Mouse (Mus musculus) liver, embryonic 12.5 days (tissue): ENCODE measurements at regions not wholly inside any gene's neighbourhood (a gene's known extent, or its start where the extent isn't known, plus 50 kb on each side); places are given as distances from the start of the nearest gene placed in this dataset.

Source experiments
- ATAC-seq: fragments of 200-750 bp; cut with Nextera tagmentation; 2 replicates; pipeline ENCODE4 v1.8.0; 2017; ENCODE audit warnings: moderate number of reproducible peaks, mild to moderate bottlenecking, moderate library complexity
- H3K27ac ChIP-seq: fragments of 300-500 bp; sonication (generic); 2 replicates; pipeline ENCODE4 v1.5.1; 2016; ENCODE audit warnings: mild to moderate bottlenecking
- H3K27me3 ChIP-seq: fragments of 300-500 bp; sonication (generic); replicated peaks from 2 replicates; pipeline ENCODE4 v1.6.1; 2016; ENCODE audit warnings: mild to moderate bottlenecking, moderate library complexity
- H3K36me3 ChIP-seq: fragments of 300-500 bp; sonication (generic); 2 replicates; pipeline ENCODE4 v1.6.1; 2016; ENCODE audit warnings: mild to moderate bottlenecking, moderate library complexity
- H3K4me1 ChIP-seq: fragments of 300-500 bp; sonication (generic); 2 replicates; pipeline ENCODE4 v1.6.1; 2016
- H3K4me2 ChIP-seq: fragments of 300-500 bp; sonication (generic); 2 replicates; pipeline ENCODE4 v1.6.1; 2016; ENCODE audit warnings: mild to moderate bottlenecking, moderate library complexity
- H3K4me3 ChIP-seq: fragments of 300-500 bp; sonication (generic); 2 replicates; pipeline ENCODE4 v1.5.1; 2016; ENCODE audit warnings: mild to moderate bottlenecking, moderate library complexity
- H3K9ac ChIP-seq: fragments of 300-500 bp; sonication (generic); 2 replicates; pipeline ENCODE4 v1.6.1; 2016; ENCODE audit warnings: mild to moderate bottlenecking, moderate library complexity
- H3K9me3 ChIP-seq: fragments of 300-500 bp; sonication (generic); replicated peaks from 2 replicates; pipeline ENCODE4 v1.6.1; 2016; ENCODE audit warnings: mild to moderate bottlenecking, moderate library complexity
- WGBS: fragments of 180-500 bp; shearing (Covaris S2); methylation state at CpG from one replicate; pipeline ENCODE4 v1.1.7; 2016; ENCODE audit not compliant: insufficient replicate concordance; 5-methylcytosine and 5-hydroxymethylcytosine counted together

- Histone ChIP-seq H3K27me3 (no peaks in the 10 kb centered on the region), H3K9me3 (peaks cover 7% of the 10 kb centered on the region; the same call in 1 of the 2 replicates), H3K4me3 (no peak overlapping the region), H3K4me1 (no peaks in the 10 kb centered on the region), H3K9ac (no peak overlapping the region), H3K36me3 (no peaks in the 10 kb centered on the region), H3K4me2 (no peak overlapping the region), H3K27ac (no peak overlapping the region)
- 65% methylated on average over 1 of the region's 1 CpGs for WGBS
- ATAC-seq: no peak
These were observed 193.7 kb downstream of the Xxylt1 start for GRCm38 (mm10) chr16:30887536-30887935.

- no peaks in the 10 kb centered on the region for H3K27me3 ChIP-seq
- no peaks in the 10 kb centered on the region for H3K4me1 ChIP-seq
- H3K9me3 ChIP-seq: peaks cover 7% of the 10 kb centered on the region; the same call in 1 of the 2 replicates
- no peaks in the 10 kb centered on the region for H3K36me3 ChIP-seq
- no peak overlapping the region for H3K4me2 ChIP-seq
- WGBS: 74% methylated on average over 3 of the region's 3 CpGs
- no peak overlapping the region for H3K27ac ChIP-seq
- no peak overlapping the region for H3K9ac ChIP-seq
- ATAC-seq: no peak
- no peak overlapping the region for H3K4me3 ChIP-seq
These were observed 192.5 kb downstream of the Xxylt1 start for GRCm38 (mm10) chr16:30888556-30889323.

GRCm38 (mm10) chr16:30892606-30893005 is 188.6 kb downstream of the Xxylt1 start:
- no peaks in the 10 kb centered on the region for H3K4me1 ChIP-seq
- no peak overlapping the region for H3K27ac ChIP-seq
- H3K36me3 ChIP-seq: no peaks in the 10 kb centered on the region
- H3K4me2 ChIP-seq: no peak overlapping the region
- no peaks in the 10 kb centered on the region for H3K27me3 ChIP-seq
- no peak overlapping the region for H3K9ac ChIP-seq
- ATAC-seq: no peak
- no peak overlapping the region for H3K4me3 ChIP-seq
- WGBS: 81% methylated on average over 6 of the region's 6 CpGs
- peaks cover 7% of the 10 kb centered on the region; the same call in 1 of the 2 replicates for H3K9me3 ChIP-seq

GRCm38 (mm10) chr16:30894086-30894485 is 187.1 kb downstream of the Xxylt1 start:
- H3K4me2 ChIP-seq: no peak overlapping the region

GRCm38 (mm10) chr16:30895021-30895420 is 186.2 kb downstream of the Xxylt1 start:
- Histone ChIP-seq H3K4me2 (no peak overlapping the region), H3K4me1 (no peaks in the 10 kb centered on the region), H3K4me3 (no peak overlapping the region), H3K27me3 (no peaks in the 10 kb centered on the region), H3K27ac (no peak overlapping the region), H3K9ac (no peak overlapping the region), H3K36me3 (no peaks in the 10 kb centered on the region), H3K9me3 (peaks cover 7% of the 10 kb centered on the region; the same call in 1 of the 2 replicates)
- ATAC-seq: no peak
- 57% methylated on average over 4 of the region's 4 CpGs for WGBS

More at GRCm38 (mm10) chr16:30894086-30894485, 187.1 kb downstream of the Xxylt1 start:
- Histone ChIP-seq H3K36me3 (no peaks in the 10 kb centered on the region), H3K9ac (no peak overlapping the region), H3K27me3 (no peaks in the 10 kb centered on the region), H3K4me1 (no peaks in the 10 kb centered on the region), H3K9me3 (peaks cover 7% of the 10 kb centered on the region; the same call in 1 of the 2 replicates), H3K4me3 (no peak overlapping the region), H3K27ac (no peak overlapping the region)
- no peak for ATAC-seq

GRCm38 (mm10) chr16:30897371-30897770 is 183.9 kb downstream of the Xxylt1 start:
- WGBS: 73% methylated on average over 3 of the region's 3 CpGs
- no peaks in the 10 kb centered on the region for H3K27me3 ChIP-seq
- no peaks in the 10 kb centered on the region for H3K36me3 ChIP-seq

GRCm38 (mm10) chr16:30900121-30900520 is 181.1 kb downstream of the Xxylt1 start:
- Histone ChIP-seq H3K9me3 (peaks cover 6% of the 10 kb centered on the region; the same call in 1 of the 2 replicates), H3K9ac (no peak overlapping the region), H3K27me3 (no peaks in the 10 kb centered on the region), H3K4me3 (no peak overlapping the region), H3K36me3 (no peaks in the 10 kb centered on the region), H3K4me1 (no peaks in the 10 kb centered on the region), H3K27ac (no peak overlapping the region), H3K4me2 (no peak overlapping the region)
- 60% methylated on average over 2 of the region's 2 CpGs for WGBS
- ATAC-seq: no peak

More at GRCm38 (mm10) chr16:30897371-30897770, 183.9 kb downstream of the Xxylt1 start:
- Histone ChIP-seq H3K4me1 (no peaks in the 10 kb centered on the region), H3K4me2 (no peak overlapping the region), H3K9me3 (no peaks in the 10 kb centered on the region), H3K4me3 (no peak overlapping the region), H3K27ac (no peak overlapping the region), H3K9ac (no peak overlapping the region)
- no peak for ATAC-seq

GRCm38 (mm10) chr16:30901309-30901708 is 179.9 kb downstream of the Xxylt1 start:
- Histone ChIP-seq H3K4me2 (no peak overlapping the region), H3K36me3 (no peaks in the 10 kb centered on the region), H3K27me3 (no peaks in the 10 kb centered on the region), H3K9ac (no peak overlapping the region), H3K9me3 (peaks cover 6% of the 10 kb centered on the region; the same call in 1 of the 2 replicates), H3K27ac (no peak overlapping the region), H3K4me3 (no peak overlapping the region), H3K4me1 (no peaks in the 10 kb centered on the region)
- ATAC-seq: no peak
